Mouse (Mus musculus) inflammation-experienced regulatory T-cells, adult 6 months (primary cell): ENCODE data around the gene Gata5. TPM values are rescaled to one million over a fixed set of nuclear protein-coding genes. Genes with fewer than 3 reads are reported as not detected.

Experiments
- ATAC-seq: one replicate; pipeline ENCODE4 v1.8.0; 2017
- polyA plus RNA-seq, 3 experiments: library from polyadenylated mRNA; unstranded; fragments of 100-300 nt; shearing (Covaris generic); gene quantifications; one replicate each; pipeline ENCODE4 v1.2.1; 2017

Gata5 gene
- polyA plus RNA-seq, 3 experiments from 2014 or later = not detected

GRCm38 (mm10) chr2:180306423-180307168, 27.9 kb downstream of the Gata5 start:
- ATAC-seq = no peak

- ATAC-seq = no peak
These were observed 28.5 kb downstream of the Gata5 start for GRCm38 (mm10) chr2:180306009-180306408.

GRCm38 (mm10) chr2:180305490-180305889, 29.0 kb downstream of the Gata5 start:
- peak; percentile 69 for ATAC-seq

DNA sequence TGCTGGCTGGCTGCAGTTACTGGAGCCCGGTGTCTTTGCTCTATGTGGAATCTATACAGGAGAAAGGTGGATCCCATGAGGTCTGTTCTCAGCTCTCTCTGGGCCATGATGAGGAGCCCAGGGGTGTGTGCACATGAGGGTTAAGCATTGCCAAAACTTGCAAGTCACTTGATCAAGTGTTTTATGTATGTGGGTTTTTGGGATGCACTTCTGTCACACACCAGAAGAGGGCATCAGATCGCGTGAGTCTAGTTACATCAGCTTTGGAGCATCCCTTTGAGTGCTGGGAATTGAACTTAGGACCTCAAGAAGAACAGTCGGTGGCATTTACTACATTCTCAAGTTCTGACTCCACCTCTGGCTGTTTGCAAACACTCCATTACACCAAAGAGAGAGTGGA, 29.9 kb downstream of the Gata5 start:
- no peak for ATAC-seq

DNA sequence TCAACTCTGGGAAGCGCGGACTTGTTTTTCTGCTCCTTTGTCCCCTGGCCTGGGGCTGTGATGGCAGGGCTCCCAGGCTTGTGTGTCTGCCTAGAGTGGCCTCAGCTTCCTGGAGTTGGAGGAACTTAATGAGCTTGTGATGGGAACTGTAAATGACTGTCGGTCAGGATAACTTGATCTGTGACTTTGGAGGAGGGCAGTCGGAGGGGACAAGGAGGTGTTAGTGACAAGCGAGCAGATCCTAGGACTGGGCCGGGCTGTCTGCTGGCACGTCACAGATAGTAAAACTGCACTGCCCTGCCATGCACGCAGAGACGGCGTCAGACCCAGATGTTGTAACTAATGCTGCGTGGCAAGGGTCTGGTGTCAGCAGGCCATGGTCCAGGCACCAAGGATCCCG, 31.0 kb downstream of the Gata5 start:
- no peak for ATAC-seq

GRCm38 (mm10) chr2:180302201-180302600, 32.3 kb downstream of the Gata5 start:
- ATAC-seq = no peak

GRCm38 (mm10) chr2:180300771-180301170, 33.7 kb downstream of the Gata5 start:
- ATAC-seq = no peak

DNA sequence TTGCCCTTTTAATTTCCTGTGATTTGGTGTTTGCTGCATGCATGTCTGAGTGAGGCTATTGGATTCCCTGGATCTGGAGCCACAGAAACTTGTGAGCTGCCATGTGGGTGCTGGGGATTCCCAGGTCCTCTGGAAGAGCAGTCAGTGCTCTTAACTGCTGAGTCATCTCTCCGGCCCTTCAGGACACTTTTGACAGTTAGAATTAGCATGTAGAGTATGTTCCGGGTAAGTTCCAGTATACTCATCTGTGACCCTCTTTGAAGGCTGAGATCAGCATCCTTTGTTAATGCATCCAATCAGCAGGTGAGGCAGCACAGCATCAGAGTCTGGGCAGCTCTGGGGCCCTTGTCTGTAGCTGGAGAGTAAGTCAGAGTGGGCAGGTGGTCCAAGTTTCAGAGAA, 34.2 kb downstream of the Gata5 start:
- ATAC-seq = no peak

DNA sequence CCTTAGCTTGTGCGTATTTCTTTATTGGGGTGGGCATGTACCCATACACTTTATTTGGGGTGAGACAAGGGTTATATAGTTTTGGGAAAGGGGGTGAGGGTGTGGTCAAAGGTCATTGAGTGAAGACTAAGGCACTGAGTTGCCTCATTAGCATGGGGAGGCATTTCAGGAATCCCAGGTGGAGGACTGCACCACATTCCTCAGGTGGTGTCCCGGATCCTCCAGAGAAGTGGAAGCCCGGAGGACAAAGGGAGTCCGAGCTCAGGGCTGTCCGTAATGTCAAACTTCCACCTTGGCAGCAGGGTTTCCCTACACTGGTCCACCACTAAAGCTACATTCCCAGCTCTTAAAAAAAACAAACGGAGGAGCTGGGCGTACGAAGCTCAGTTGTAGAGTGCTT, 41.6 kb downstream of the Gata5 start:
- ATAC-seq = no peak

DNA sequence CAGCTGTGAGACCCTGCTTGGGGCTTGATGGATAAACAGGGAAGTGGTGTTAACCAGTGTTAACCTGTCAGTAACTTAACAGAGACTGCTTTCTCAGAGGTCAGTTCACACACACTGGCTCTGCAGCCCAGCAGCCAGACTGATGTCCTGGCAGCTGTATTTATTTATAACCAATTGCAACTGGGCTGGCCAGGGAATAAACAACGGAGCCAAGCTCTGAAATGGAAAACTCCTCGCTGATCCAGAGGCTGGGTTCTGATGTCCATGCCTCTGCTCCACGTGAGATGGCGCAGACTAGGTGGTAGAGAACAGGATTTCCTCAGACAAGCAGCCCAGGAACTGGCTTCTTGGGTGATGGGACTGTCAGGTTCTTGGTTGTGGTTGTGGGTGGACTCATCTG, 42.5 kb downstream of the Gata5 start:
- no peak for ATAC-seq

DNA sequence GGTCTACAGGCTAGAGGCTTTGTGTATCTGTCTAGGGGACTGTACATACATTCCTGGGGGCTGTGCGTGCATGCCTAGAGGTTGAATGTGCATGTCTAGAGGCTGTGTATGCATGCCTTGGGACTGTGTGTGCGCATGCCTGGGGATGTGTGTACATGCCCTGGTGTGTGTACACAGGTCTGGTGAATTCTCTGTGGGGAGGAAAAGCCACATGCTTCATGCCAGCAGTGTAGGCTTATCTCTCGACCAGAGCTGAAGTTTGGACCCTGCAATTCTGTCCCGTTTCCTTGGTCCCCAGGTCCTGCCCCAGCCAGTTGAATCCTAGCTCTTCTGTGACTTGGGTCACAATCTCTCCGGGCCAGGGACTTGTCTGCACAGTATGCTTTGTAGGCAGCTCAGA, 42.9 kb downstream of the Gata5 start:
- no peak for ATAC-seq

- no peak for ATAC-seq
These were observed 44.0 kb downstream of the Gata5 start for GRCm38 (mm10) chr2:180290503-180290902.

DNA sequence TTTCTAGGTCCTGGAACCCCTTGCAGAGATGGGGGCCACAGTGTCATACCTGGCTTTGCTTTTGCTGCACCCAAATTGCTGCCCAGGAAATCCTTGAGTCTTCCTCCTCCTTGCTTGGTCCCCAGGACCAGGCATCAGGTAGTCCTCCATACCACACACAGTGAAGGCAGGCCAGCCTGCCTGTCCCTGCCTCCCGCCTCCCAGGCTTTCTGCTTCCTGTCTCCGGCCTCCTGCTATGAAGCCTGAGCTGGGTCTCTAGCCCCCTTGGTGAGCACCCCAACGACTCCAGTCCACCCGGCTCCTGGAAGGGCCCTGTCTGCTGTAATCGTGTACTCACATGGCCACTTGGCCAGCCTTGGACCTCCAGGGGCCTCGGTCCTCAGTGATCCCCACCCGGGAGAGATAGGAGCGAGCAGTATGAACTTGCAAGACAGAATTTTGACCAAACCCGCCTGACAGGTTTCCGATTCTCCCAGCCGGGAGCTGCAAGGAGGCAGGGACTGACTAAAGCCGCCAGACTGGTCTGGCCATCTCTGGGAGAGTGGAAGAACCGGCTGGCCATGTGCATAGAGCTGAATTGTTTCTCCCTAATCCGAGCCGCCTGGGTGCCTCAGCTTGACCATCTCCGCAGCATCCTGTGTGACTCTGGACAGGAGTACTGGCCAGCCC, 44.9 kb downstream of the Gata5 start, which contains the start of gene Rbbp8nl:
TSS of gene Rbbp8nl (minus strand) at position 440 of the 669 bp plus-strand sequence.
- ATAC-seq = no peak

DNA sequence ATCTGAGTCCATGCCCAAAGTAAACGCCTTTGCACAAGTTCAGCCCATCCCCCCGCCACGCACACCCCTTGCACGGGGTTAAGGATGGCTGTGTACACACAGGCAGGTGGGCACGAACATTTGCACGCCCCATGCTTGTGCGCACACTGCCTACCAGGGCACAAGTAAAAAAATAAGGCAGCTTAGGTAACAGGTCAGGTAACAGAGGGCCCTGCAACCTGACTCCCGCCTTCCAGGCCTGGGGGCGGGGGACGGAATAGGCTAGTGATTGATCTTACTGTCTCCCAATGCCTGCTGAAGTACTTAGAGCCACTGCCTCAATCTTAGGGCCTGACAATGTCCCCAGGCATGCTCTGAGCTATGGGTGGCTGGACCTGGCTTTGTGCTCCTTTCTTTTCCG, 45.5 kb downstream of the Gata5 start:
- ATAC-seq = no peak

DNA sequence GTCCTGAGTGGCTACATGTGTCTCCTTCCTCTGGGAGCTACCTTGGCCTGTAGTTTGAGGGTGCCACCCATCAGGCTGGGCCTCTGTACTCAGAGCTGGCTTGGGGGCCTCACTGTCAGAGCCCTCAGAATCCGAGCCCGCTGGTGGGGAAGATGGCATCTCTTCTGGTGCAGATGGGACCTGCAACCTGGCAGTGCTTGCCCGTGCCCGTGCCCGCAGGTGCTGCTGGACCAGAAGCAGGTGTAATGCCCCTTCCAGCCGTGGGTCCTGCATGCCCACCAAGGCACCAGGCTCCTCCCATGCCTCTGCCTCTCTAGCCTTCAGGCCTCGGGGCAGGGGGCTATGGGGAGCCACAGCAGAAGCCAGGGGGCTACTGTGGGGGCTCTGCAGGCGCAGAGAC, 55.2 kb downstream of the Gata5 start:
- no peak for ATAC-seq

DNA sequence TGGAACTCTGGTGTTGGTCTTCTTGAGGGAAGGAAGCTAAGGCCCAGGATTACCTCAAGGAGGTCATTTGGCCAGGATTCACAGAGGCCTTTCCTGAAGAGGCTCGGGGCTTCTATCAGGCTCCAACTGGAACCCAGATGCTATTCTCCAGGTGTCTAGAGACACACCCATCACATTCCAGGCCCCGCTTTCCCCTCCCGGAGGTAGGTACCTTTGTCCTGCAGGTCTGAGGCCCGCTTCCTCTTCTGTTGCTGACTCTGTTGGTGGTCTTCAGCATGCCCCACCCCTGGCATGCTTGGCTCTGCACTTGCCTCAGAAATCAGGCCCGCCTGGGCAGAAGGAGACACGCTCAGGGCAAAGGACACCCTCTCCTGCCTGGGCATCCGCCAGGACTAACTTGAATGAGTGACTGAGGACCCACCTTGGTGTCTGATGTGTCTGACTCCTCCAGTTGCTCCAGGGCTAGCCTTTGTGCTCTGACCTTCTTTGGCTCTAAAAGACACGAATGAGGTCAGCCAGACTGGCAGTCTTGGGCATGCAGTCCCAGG, 56.7 kb downstream of the Gata5 start:
- ATAC-seq = no peak

DNA sequence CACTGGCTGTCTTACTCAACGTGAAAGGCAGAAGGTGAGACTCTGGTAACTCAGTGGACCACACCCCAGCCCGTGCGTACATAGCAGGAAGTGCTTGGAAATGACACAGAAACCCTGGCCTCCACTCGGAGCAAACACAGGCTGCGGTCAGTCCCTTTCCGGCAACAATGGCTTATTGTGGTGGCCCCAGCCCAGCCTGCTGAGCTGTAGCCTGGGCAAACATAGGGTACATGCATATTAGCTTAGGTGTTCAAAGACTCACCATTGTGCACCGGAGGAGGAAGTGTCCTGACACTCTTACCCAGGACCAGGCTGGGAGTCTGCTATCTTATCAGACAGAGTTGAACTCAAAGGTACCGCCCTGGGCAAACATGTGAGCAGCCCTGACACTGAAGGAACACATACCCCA, 57.6 kb downstream of the Gata5 start:
- ATAC-seq = peak; percentile 30

DNA sequence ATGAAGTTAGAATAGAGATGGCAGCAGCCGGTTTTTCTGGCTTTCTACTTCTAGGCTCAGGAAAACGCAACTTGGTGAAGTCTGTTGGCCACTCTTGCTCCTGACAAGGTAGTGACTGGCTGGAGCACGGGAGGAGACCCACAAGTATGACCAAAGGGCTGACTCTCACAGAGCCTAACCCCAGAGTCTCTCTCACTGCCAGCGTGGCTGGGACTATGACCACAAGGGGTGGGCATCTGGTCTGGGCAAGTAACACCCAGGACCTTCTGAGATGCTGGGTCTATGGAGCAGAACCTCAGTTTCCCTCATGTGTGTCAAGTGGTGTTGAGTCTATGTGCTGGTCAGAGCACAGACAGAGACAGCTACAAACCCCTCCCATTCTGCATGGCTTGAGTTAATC, 58.1 kb downstream of the Gata5 start:
- no peak for ATAC-seq

DNA sequence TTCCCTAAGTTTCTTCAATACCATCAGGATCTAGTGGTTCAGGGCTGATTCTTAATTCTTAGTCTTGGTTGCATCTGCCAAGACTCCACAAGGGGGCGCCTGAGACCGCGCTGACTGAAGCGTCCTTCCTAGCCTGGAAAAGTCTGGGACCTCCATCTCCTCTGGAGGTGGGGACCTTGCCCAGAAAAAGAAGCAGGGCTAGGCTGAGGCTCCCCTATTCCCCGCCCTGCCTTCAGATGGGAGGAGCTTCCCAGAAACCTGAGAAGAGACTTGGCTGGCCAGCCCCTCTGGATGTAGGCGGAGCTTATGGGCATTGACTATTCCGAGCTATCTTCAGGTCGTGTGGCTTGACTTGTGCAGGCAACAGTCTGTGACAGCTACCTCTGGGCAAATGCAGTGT, 58.7 kb downstream of the Gata5 start:
- ATAC-seq = peak; percentile 16

Other genes starting within 250 kb of the Gata5 start
- not detected for gene Hrh3, start 230.2 kb downstream of the Gata5 start, polyA plus RNA-seq
- gene Osbpl2, start 215.4 kb downstream of the Gata5 start, polyA plus RNA-seq = 10 to 100 TPM; 20.2 to 23.7 (median 21.9) TPM
- gene Adrm1, start 163.2 kb downstream of the Gata5 start, polyA plus RNA-seq = 100 to 1,000 TPM in 1 of 3 experiments, 10 to 100 TPM in 2; 85.6 to 103 (median 86.1) TPM
- under 1 TPM in 2 of 3 experiments, not detected in 1; 0.33 to 0.40 TPM for gene Lama5, start 108.8 kb downstream of the Gata5 start, polyA plus RNA-seq
- gene Rps21, start 77.3 kb downstream of the Gata5 start, polyA plus RNA-seq = 1,000 to 10,000 TPM; 1,053 to 1,596 (median 1,304) TPM
- gene Cables2, start 61.2 kb downstream of the Gata5 start, polyA plus RNA-seq = 1 to 10 TPM; 6.7 to 8.0 (median 7.7) TPM
- gene Rbbp8nl, start 44.8 kb downstream of the Gata5 start, polyA plus RNA-seq = not detected
- gene Slco4a1, start 121.5 kb upstream of the Gata5 start, polyA plus RNA-seq = 1 to 10 TPM in 2 of 3 experiments, under 1 TPM in 1; 0.83 to 4.8 (median 2.2) TPM
- gene Ntsr1, start 165.3 kb upstream of the Gata5 start, polyA plus RNA-seq = not detected
- 10 to 100 TPM; 15.8 to 28.5 (median 21.4) TPM for gene Mrgbp, start 246.6 kb upstream of the Gata5 start, polyA plus RNA-seq